Mouse (Mus musculus): ENCODE results near the gene Pdrg1.

GRCm38 (mm10) chr2:153060216-153060615 lies 45.0 kb upstream of the Pdrg1 start:
- TF ChIP-seq MYOG (IDR thresholded peaks at IDR 0.05; ENCODE audit: control insufficient read depth, extremely low read depth, insufficient read length) (no peak), CTCF (IDR thresholded peaks at IDR 0.05; ENCODE audit: control insufficient read depth, insufficient read depth, insufficient read length) (no peak), USF1 (IDR thresholded peaks at IDR 0.05; ENCODE audit: low read depth) (no peak), MYOD1 (IDR thresholded peaks at IDR 0.05; ENCODE audit: control insufficient read depth, insufficient read length, low read depth) (no peak)

Measured in C2C12 (cell line).